Mouse (Mus musculus): Measurements from ENCODE around the gene Erbin.
A peak's percentile ranks its signal among the peaks of the same experiment; 100 is the strongest.

Gene Erbin

GRCm38 (mm10) chr13:103807464-103807863 is 112.8 kb downstream of the Erbin start:
- DNase-seq (ENCODE audit: low read depth, low spot score): no peak

- no peak for DNase-seq (ENCODE audit: low read depth, low spot score)
Observed at GRCm38 (mm10) chr13:103806210-103806851, 114.0 kb downstream of the Erbin start.

GRCm38 (mm10) chr13:103803721-103804120 is 116.6 kb downstream of the Erbin start:
- no peak for DNase-seq (ENCODE audit: low read depth, low spot score)

- no peak for DNase-seq (ENCODE audit: low read depth, low spot score)
Observed at GRCm38 (mm10) chr13:103801021-103801420, 119.3 kb downstream of the Erbin start.

- DNase-seq (ENCODE audit: low read depth, low spot score): no peak
Observed at GRCm38 (mm10) chr13:103794688-103795543, 125.4 kb downstream of the Erbin start.

- peak; percentile 80 for DNase-seq (ENCODE audit: low read depth, low spot score)
Observed at GRCm38 (mm10) chr13:103779922-103780585, 140.3 kb downstream of the Erbin start.

- DNase-seq (ENCODE audit: low read depth, low spot score): no peak
Observed at GRCm38 (mm10) chr13:103777126-103777525, 143.2 kb downstream of the Erbin start.

- peak; percentile 96 for DNase-seq (ENCODE audit: low read depth, low spot score)
Observed at GRCm38 (mm10) chr13:103774119-103774757, 146.1 kb downstream of the Erbin start, which contains the start of gene Srek1. Gene Srek1 (minus strand): TSS chr13:103774608.

GRCm38 (mm10) chr13:103773407-103774118 is 146.8 kb downstream of the Erbin start:
- peak; percentile 69 for DNase-seq (ENCODE audit: low read depth, low spot score)

GRCm38 (mm10) chr13:103772917-103773316 is 147.4 kb downstream of the Erbin start:
- no peak for DNase-seq (ENCODE audit: low read depth, low spot score)

- no peak for DNase-seq (ENCODE audit: low read depth, low spot score)
Observed at GRCm38 (mm10) chr13:103770821-103771220, 149.5 kb downstream of the Erbin start.
